Mouse (Mus musculus) hindbrain, embryonic 10.5 days (tissue): Measurements from ENCODE around the gene Angptl2. TPM values are rescaled to one million over a fixed set of nuclear protein-coding genes. Genes with fewer than 3 reads are reported as not detected.

Experiments
- DNase-seq: peaks from one replicate; pipeline ENCODE4 v3.0.0-alpha.2; 2017; ENCODE audit warnings: low spot score
- H3K27ac ChIP-seq: fragments of 300-500 bp; sonication (generic); 2 replicates; pipeline ENCODE4 v1.5.1; 2016; ENCODE audit warnings: mild to moderate bottlenecking, moderate library complexity
- H3K27me3 ChIP-seq: fragments of 300-500 bp; sonication (generic); 2 replicates; pipeline ENCODE4 v1.6.1; 2016; ENCODE audit warnings: mild to moderate bottlenecking; ENCODE audit not compliant: poor library complexity, insufficient read depth, severe bottlenecking
- H3K36me3 ChIP-seq: fragments of 300-500 bp; sonication (generic); 2 replicates; pipeline ENCODE4 v1.6.1; 2016; ENCODE audit warnings: mild to moderate bottlenecking, moderate library complexity
- H3K4me1 ChIP-seq: fragments of 300-500 bp; sonication (generic); replicated peaks from 2 replicates; pipeline ENCODE4 v1.6.1; 2016; ENCODE audit warnings: mild to moderate bottlenecking
- H3K4me3 ChIP-seq: fragments of 300-500 bp; sonication (generic); 2 replicates; pipeline ENCODE4 v1.5.1; 2016; ENCODE audit warnings: mild to moderate bottlenecking, moderate library complexity
- H3K9me3 ChIP-seq: fragments of 300-500 bp; sonication (generic); 2 replicates; pipeline ENCODE4 v1.6.1; 2016; ENCODE audit warnings: mild to moderate bottlenecking, moderate library complexity
- WGBS: fragments of 180-500 bp; shearing (Covaris S2); methylation state at CpG from one replicate; pipeline ENCODE4 v1.1.7; 2016; 5-methylcytosine and 5-hydroxymethylcytosine counted together
- polyA plus RNA-seq: library from polyadenylated mRNA; unstranded; fragments of >200 nt; fragmentation: Nextera tagmentation; extraction: Ambion mirVana; gene quantifications from 2 replicates; pipeline ENCODE4 v1.2.1, GENCODE M21; 2016

Angptl2 gene
- polyA plus RNA-seq, 1 experiment from 2014 or later = 26.7 TPM

DNA sequence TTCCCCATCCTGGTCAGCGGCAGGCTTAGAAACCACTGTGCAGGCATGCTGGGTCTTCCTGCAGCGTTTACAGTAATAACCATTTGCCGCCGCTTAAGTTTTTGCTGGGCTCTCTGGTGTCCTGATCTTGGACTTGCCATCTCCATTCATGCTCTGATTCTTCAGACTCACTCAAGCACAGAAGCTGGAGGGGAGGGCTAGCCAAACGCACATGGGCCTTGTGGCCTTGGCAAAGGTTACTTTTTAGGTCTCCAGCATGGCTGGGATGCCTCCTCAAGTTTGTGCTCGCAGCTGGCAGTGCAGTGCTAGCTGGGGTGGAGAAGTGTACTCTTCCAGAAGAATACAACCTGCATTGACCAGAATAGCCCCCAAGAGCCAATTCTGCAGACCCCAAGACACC, 6.6 kb downstream of the Angptl2 start:
- DNase-seq = no peak
- H3K36me3 ChIP-seq = peaks cover 41% of the 10 kb centered on the region
- WGBS = 83% methylated on average over 6 of the region's 6 CpGs
- H3K4me1 ChIP-seq = peaks cover 50% of the 10 kb centered on the region
- H3K27me3 ChIP-seq = no peaks in the 10 kb centered on the region
- H3K4me3 ChIP-seq = no peak overlapping the region
- no peak overlapping the region for H3K27ac ChIP-seq
- no peaks in the 10 kb centered on the region for H3K9me3 ChIP-seq

DNA sequence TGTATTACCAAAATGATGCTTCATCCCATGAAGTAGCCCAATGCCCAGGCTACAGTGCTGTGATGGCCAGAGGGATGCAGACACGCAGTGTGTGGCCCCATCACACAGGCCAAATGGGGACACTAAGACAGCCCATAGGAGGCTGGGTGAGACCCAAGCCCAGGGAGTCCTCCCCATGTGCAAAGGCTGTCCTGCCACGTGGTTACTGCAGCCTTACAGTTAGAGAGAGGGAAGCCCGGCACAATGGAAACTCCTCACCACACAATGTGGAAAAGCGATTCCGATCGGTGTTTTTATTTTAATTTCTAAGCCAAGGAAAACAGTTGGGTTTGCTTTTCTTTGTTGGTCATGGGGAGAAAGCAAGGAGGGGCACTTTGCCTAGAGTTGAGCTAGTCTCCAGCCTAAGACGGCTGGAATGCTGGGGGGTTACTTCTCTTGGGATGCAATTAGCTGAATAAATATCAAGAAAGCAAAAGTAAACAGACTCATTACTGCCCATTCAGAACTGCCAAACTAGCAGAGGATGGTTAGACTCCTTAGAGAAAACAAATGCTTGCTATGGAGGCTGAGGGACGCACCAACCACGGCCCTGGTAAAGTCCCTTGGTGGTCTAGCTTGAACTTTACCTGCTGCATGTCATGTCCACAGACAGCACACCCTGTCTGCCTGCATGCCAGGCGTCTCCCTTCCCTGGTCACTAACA, 7.9 kb downstream of the Angptl2 start:
- H3K4me3 ChIP-seq = no peak overlapping the region
- H3K4me1 ChIP-seq = peaks cover 42% of the 10 kb centered on the region
- WGBS = 79% methylated on average over 10 of the region's 10 CpGs
- H3K36me3 ChIP-seq = peaks cover 53% of the 10 kb centered on the region
- no peak overlapping the region for H3K27ac ChIP-seq
- no peaks in the 10 kb centered on the region for H3K27me3 ChIP-seq
- no peak for DNase-seq
- H3K9me3 ChIP-seq = no peaks in the 10 kb centered on the region

DNA sequence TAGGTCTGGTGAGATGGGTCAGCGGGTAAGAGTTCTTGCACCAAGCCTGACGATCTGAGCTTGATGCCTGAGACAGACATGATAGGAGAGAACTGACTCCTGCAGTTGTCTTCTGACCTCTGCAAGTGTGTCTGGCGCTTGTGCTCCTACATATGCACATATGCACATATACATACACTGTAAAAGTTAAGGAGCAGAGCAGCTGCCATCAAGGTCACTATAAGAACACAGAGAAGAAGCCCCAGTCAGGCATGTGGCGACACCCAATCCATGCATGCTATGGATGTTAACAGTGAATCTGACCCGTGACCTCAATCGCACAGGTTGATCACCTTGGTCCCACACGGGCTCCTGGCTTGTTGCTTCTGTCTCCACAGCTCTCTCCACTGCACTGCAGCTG, 10.1 kb downstream of the Angptl2 start:
- DNase-seq = no peak
- Histone ChIP-seq H3K27ac (no peak overlapping the region), H3K36me3 (peaks cover 63% of the 10 kb centered on the region), H3K9me3 (no peaks in the 10 kb centered on the region), H3K27me3 (no peaks in the 10 kb centered on the region), H3K4me1 (peaks cover 21% of the 10 kb centered on the region), H3K4me3 (no peak overlapping the region)
- WGBS = 91% methylated on average over 7 of the region's 7 CpGs

DNA sequence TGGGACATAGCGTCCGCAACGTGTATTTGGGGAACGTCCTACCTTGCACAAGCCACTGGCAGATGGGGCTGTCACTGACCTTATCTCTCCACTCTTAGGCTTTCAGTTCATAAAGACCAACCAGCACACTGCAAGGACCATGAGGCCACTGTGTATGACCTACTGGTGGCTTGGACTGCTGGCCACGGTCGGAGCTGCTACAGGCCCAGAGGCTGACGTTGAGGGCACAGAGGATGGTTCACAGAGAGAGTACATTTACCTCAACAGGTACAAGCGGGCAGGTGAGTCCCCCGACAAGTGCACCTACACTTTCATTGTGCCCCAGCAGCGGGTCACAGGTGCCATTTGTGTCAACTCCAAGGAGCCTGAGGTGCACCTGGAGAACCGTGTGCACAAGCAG, 12.2 kb downstream of the Angptl2 start:
- DNase-seq = no peak
- H3K9me3 ChIP-seq = no peaks in the 10 kb centered on the region
- no peaks in the 10 kb centered on the region for H3K27me3 ChIP-seq
- no peak overlapping the region for H3K27ac ChIP-seq
- no peak overlapping the region for H3K4me3 ChIP-seq
- H3K36me3 ChIP-seq = peaks cover 49% of the 10 kb centered on the region
- WGBS = 92% methylated on average over 11 of the region's 11 CpGs
- peaks cover 37% of the 10 kb centered on the region for H3K4me1 ChIP-seq

DNA sequence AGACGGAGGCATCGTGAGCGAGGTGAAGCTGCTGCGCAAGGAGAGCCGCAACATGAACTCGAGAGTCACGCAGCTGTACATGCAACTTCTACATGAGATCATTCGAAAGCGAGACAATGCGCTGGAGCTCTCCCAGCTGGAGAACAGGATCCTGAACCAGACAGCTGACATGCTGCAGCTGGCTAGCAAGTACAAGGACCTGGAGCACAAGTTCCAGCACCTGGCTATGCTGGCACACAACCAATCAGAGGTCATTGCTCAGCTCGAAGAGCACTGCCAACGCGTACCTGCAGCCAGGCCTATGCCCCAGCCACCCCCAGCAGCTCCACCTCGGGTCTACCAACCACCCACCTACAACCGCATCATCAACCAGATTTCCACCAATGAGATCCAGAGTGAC, 12.7 kb downstream of the Angptl2 start:
- peaks cover 42% of the 10 kb centered on the region for H3K4me1 ChIP-seq
- no peak for DNase-seq
- 96% methylated on average over 15 of the region's 15 CpGs for WGBS
- no peaks in the 10 kb centered on the region for H3K27me3 ChIP-seq
- no peak overlapping the region for H3K27ac ChIP-seq
- H3K36me3 ChIP-seq = peaks cover 46% of the 10 kb centered on the region
- H3K4me3 ChIP-seq = no peak overlapping the region
- no peaks in the 10 kb centered on the region for H3K9me3 ChIP-seq

DNA sequence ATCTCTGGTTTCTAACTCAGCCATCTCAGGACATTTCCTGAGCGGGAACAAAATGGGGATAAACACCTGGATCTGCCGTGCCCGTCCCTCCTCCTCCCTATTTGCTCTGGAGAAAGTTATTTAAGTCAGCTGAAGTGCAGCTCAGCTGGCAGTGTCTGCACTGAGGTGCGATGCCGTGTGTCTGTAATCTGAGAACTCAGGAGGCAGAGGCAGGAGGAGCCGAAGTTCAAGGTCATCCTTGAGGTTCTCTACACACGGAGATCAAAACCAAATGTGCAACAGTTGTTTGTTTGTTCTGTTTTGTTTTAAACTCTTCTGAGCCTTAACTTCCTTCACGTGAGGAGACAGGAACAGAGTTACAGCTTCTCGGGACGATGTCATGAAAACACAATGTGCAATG, 14.8 kb downstream of the Angptl2 start:
- Histone ChIP-seq H3K4me3 (no peak overlapping the region), H3K4me1 (peaks cover 57% of the 10 kb centered on the region), H3K27me3 (no peaks in the 10 kb centered on the region), H3K36me3 (peaks cover 45% of the 10 kb centered on the region), H3K27ac (no peak overlapping the region), H3K9me3 (no peaks in the 10 kb centered on the region)
- WGBS = 75% methylated on average over 10 of the region's 10 CpGs
- no peak for DNase-seq

DNA sequence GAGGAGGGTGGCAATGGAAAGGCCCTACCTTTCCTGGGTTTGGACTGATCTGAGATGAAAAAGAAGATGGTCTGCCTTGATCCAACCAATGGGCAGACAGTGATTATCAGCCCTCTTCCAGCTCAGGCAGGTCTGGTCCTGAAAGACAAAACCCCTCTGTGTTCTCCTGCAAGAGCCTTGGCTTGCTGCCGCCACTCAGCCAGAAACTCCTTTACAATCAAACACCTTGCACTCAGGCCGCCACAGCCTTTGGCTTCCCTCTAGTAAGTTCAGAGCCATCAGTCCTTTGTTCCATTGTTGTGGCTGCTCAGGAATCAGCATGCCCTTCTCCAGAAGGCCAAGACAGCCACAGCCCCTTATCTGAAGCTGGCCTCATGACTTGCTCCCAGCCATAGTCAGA, 15.9 kb downstream of the Angptl2 start:
- Histone ChIP-seq H3K36me3 (peaks cover 45% of the 10 kb centered on the region), H3K27ac (peak overlapping the region; percentile 79), H3K27me3 (no peaks in the 10 kb centered on the region), H3K4me1 (peaks cover 51% of the 10 kb centered on the region), H3K4me3 (no peak overlapping the region), H3K9me3 (no peaks in the 10 kb centered on the region)
- DNase-seq = no peak
- 48% methylated on average over 2 of the region's 2 CpGs for WGBS

DNA sequence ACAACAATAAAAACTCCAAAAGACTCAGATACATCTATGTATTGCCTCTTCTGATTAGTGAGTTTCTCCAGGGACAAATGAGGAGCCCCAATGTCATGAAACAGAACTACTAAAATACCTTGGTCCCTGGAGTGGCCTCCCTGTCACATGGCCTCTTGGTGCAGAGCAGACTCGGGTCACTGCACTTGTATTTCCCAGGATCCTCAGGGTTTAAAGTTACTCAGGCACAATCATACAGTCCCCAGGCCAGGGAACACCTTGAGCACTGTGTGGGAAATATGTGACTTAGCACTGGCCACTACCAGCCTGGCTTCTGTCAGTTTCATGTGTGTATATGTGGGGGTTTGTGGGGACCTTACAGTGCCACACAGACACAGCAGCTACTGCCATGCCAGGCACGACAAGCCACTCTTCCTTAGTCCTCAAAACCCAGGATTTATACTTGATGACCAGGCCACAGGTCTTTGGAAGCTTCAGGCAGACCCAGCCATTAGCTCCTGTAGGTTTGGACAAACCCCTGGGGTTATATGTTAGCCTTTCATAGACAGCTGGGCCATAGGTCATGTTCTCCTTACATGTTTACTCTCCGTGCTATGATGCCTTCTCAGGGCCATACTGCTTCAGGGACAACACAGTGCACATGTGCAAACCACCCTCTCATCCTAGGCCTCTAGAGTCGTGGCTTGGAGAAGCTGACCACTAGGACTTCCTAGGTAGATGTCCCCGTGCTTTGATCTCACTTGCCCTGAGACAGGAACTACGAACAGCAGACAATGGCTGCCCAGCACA, 17.1 kb downstream of the Angptl2 start:
- Histone ChIP-seq H3K9me3 (no peaks in the 10 kb centered on the region), H3K4me1 (peaks cover 42% of the 10 kb centered on the region), H3K27ac (peak overlapping the region; percentile 31; the same call in 1 of the 2 replicates), H3K27me3 (no peaks in the 10 kb centered on the region), H3K4me3 (no peak overlapping the region), H3K36me3 (peaks cover 50% of the 10 kb centered on the region)
- 78% methylated on average over 6 of the region's 6 CpGs for WGBS
- DNase-seq = no peak

DNA sequence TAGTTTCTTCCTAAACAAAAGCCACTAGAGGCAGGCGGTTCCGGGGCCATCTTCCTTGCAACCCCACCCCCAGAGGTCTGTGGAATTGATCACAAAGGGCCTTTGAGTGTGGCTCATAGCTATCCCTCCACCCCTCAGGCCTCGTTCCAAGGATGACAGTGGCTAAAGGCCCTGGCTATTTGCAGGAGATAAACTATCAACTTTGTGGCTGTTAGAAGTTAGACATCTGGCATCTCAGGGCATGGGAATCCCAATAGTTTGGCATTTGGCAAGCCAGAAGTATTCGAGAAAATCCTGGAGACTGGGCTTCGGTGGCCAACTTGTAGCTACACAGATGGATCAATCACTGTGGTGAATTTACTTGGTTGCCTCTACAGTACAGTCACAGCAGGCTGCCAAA, 18.0 kb downstream of the Angptl2 start:
- DNase-seq = no peak
- Histone ChIP-seq H3K4me1 (peaks cover 41% of the 10 kb centered on the region), H3K9me3 (no peaks in the 10 kb centered on the region), H3K27ac (no peak overlapping the region), H3K36me3 (peaks cover 41% of the 10 kb centered on the region), H3K4me3 (no peak overlapping the region), H3K27me3 (no peaks in the 10 kb centered on the region)
- 72% methylated on average over 5 of the region's 5 CpGs for WGBS

DNA sequence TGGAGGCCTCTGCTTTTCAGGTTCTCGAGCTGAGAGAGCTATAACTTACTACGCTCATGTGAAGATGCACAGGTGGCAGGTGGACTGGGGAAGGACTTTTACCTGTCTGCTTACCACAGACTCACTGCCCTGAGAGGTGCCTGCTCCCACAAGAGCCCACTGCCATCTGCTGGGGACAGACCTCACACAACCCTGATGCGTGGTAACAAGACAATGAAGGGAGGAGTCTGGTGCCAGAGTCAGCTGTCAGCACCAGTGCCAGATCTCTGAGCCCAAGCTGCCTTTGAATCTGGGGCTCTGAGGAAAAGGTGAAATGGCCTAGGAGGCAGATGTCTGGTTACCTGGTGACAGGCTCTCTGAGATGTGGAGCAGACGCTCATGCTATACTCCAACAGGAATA, 19.0 kb downstream of the Angptl2 start:
- H3K4me3 ChIP-seq = no peak overlapping the region
- peaks cover 41% of the 10 kb centered on the region for H3K4me1 ChIP-seq
- no peaks in the 10 kb centered on the region for H3K9me3 ChIP-seq
- H3K36me3 ChIP-seq = peaks cover 31% of the 10 kb centered on the region
- H3K27ac ChIP-seq = no peak overlapping the region
- no peaks in the 10 kb centered on the region for H3K27me3 ChIP-seq
- 81% methylated on average over 4 of the region's 4 CpGs for whole genome bisulfite sequencing
- no peak for DNase-seq

DNA sequence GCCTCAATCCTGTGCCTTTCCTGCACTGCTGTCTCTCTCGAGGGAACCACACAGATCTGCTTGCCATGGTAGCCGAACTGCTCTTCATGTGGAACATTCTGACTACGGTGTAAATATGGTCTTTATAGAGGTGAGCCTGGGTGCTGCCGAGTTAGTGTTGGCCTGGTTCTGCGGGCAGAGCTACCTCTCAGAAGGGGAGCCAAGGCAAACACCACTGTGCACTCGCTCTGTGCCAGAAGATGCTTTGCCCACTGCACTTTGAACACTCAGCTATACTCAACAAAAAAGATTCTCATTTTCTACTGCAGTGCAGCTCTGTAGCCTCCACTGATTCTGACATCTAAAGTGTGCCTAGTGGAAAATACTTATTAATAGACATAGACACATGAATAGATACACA, 21.7 kb downstream of the Angptl2 start:
- WGBS = 93% methylated on average over 6 of the region's 6 CpGs
- DNase-seq = no peak
- H3K27ac ChIP-seq = no peak overlapping the region
- H3K36me3 ChIP-seq = peaks cover 30% of the 10 kb centered on the region
- H3K4me3 ChIP-seq = no peak overlapping the region
- H3K9me3 ChIP-seq = no peaks in the 10 kb centered on the region
- no peaks in the 10 kb centered on the region for H3K27me3 ChIP-seq
- H3K4me1 ChIP-seq = peaks cover 34% of the 10 kb centered on the region

DNA sequence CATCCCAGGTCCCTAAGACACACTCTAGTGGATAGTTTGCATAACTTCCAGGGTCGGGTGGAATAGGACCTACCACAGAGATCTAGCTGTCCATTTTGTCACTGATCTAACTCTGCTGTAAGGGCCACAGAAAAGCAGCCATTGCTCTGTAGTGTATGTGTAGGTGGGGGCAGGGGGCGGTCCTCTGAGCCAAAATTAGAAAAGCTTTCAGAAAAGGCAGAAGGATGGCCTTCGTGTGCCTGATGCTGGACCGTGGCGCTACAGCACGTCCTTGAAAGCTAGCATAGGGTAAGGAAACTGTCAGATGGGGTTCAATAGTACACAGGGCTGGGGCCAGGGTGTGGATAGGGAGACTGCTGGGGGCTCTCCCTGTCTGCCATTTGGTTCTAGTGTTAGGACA, 29.0 kb downstream of the Angptl2 start:
- peaks cover 9% of the 10 kb centered on the region; the same call in 1 of the 2 replicates for H3K4me1 ChIP-seq
- WGBS = 85% methylated on average over 6 of the region's 6 CpGs

DNA sequence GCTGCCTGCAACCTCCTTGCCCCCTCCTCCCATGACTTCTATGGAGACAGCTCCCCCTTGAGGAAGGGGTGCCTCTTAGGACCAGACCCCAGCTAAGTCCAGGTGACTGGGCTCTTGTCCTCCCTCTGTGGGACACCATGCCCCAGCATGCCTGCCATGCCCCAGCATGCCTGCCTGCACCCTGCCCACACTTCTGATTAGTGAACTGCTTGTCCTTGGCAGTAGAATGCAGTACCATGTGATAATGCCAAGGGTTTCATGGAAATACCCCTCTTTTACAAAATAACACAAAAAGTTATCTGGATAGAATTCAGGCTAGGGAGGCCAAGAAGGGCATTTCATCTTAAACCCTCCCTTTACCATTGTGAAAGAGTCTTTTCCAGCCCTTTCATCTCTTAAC, 29.5 kb downstream of the Angptl2 start:
- DNase-seq = no peak
- H3K4me3 ChIP-seq = no peak overlapping the region
- peaks cover 58% of the 10 kb centered on the region for H3K36me3 ChIP-seq
- H3K9me3 ChIP-seq = no peaks in the 10 kb centered on the region
- H3K4me1 ChIP-seq = peaks cover 9% of the 10 kb centered on the region
- H3K27ac ChIP-seq = no peak overlapping the region
- no peaks in the 10 kb centered on the region for H3K27me3 ChIP-seq

More for the DNA sequence above, 29.0 kb downstream of the Angptl2 start:
- Histone ChIP-seq H3K27ac (no peak overlapping the region), H3K4me3 (no peak overlapping the region), H3K9me3 (no peaks in the 10 kb centered on the region), H3K27me3 (no peaks in the 10 kb centered on the region), H3K36me3 (peaks cover 58% of the 10 kb centered on the region)
- no peak for DNase-seq
